Mouse (Mus musculus) stomach, embryonic 15.5 days (tissue): Measurements from ENCODE around the gene Ugt1a10. TPM values are rescaled to one million over a fixed set of nuclear protein-coding genes. Genes with fewer than 3 reads are reported as not detected.
"Not testable (repeated sequence)": the region's sequence is repeated elsewhere in the genome, so short reads cannot be mapped to it uniquely, and the experiment has no call there.

ENCODE experiments used
- ATAC-seq: fragments of 200-750 bp; cut with Nextera tagmentation; 2 replicates; pipeline ENCODE4 v1.8.0; 2017; ENCODE audit warnings: low read depth, moderate number of reproducible peaks, moderate TSS enrichment; ENCODE audit not compliant: insufficient read depth, low FRiP score
- H3K27ac ChIP-seq: fragments of 300-500 bp; sonication (generic); 2 replicates; pipeline ENCODE4 v1.5.1; 2015; ENCODE audit warnings: mild to moderate bottlenecking, inconsistent platforms
- H3K27me3 ChIP-seq: fragments of 300-500 bp; sonication (generic); replicated peaks from 2 replicates; pipeline ENCODE4 v1.6.1; 2015; ENCODE audit warnings: inconsistent platforms
- H3K36me3 ChIP-seq: fragments of 300-500 bp; sonication (generic); 2 replicates; pipeline ENCODE4 v1.6.1; 2015; ENCODE audit warnings: inconsistent platforms
- H3K4me1 ChIP-seq: fragments of 300-500 bp; sonication (generic); 2 replicates; pipeline ENCODE4 v1.6.1; 2015; ENCODE audit warnings: inconsistent platforms
- H3K4me2 ChIP-seq: fragments of 300-500 bp; sonication (generic); 2 replicates; pipeline ENCODE4 v1.6.1; 2015; ENCODE audit warnings: mild to moderate bottlenecking, inconsistent platforms
- H3K4me3 ChIP-seq: fragments of 300-500 bp; sonication (generic); replicated peaks from 2 replicates; pipeline ENCODE4 v1.5.1; 2015; ENCODE audit warnings: inconsistent platforms
- H3K9ac ChIP-seq: fragments of 300-500 bp; sonication (generic); 2 replicates; pipeline ENCODE4 v1.6.1; 2015; ENCODE audit warnings: inconsistent platforms
- H3K9me3 ChIP-seq: fragments of 300-500 bp; sonication (generic); 2 replicates; pipeline ENCODE4 v1.6.1; 2016; ENCODE audit warnings: inconsistent platforms
- WGBS: fragments of 180-500 bp; shearing (Covaris S2); methylation state at CpG from one replicate; pipeline ENCODE4 v1.1.7; 2015; 5-methylcytosine and 5-hydroxymethylcytosine counted together
- polyA plus RNA-seq: library from polyadenylated mRNA; unstranded; fragments of >200 nt; fragmentation: Nextera tagmentation; extraction: Ambion mirVana; gene quantifications from 2 replicates; pipeline ENCODE4 v1.2.1, GENCODE M21; 2015

Ugt1a10 gene
- polyA plus RNA-seq, 1 experiment from 2014 or later, result not detected

DNA sequence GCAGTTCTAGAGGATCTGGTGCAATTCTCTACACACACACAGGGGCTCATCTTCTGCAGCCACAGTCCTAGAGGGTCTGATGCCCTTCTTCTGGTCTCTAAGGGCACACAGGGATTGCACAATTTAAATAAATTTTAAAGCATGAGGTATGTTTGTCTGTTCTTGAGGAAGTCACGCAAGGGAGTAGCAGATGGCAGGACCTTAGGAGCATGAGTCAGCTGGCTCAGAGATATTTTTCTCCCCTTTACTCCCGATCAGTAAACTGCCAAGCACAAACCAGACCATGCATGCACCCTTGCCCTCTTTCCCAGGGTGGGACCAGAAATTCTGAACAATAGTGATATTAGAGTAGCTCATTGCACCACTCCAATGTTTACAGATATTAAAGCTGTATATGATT, 103.2 kb downstream of the Ugt1a10 start:
- WGBS, result 59% methylated on average over 2 of the region's 2 CpGs
- Histone ChIP-seq H3K27me3 (no peaks in the 10 kb centered on the region), H3K9me3 (no peaks in the 10 kb centered on the region), H3K27ac (no peak overlapping the region), H3K36me3 (no peaks in the 10 kb centered on the region), H3K4me2 (no peak overlapping the region), H3K9ac (no peak overlapping the region), H3K4me3 (no peak overlapping the region), H3K4me1 (no peaks in the 10 kb centered on the region)
- no peak for ATAC-seq

DNA sequence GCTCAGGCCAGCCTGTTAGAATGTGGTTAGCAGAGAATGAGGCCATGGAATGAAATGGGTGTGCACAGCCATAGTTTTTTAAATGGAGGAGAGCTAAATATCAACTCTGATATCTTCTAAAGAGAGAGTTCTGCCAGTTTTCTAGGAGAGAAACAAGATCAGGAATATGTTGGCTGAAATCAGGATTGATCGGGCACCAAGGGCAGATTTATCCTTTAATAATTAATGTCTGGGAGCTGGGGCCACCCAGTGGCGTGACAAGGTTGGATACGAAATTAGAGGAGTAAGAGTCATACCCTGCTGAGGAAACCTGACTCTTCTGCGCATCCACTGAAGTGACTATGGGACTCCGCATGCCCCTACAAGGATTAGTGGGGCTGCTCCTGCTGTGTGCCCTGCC, 110.5 kb downstream of the Ugt1a10 start, which contains the start of gene Ugt1a5:
Gene Ugt1a5, plus strand, starts transcription at position 302 of the 400 bp plus-strand sequence.
- no peak within 1 kb of the TSS for H3K27ac ChIP-seq
- no peaks in the 10 kb centered on the region for H3K9me3 ChIP-seq
- H3K27me3 ChIP-seq, result no peaks in the 10 kb centered on the region
- no peaks in the 10 kb centered on the region for H3K36me3 ChIP-seq
- ATAC-seq, result no peak
- no peak within 1 kb of the TSS for H3K4me2 ChIP-seq
- no peak within 1 kb of the TSS for H3K9ac ChIP-seq
- H3K4me3 ChIP-seq, result no peak within 1 kb of the TSS
- 76% methylated on average over 5 of the region's 5 CpGs for WGBS
- H3K4me1 ChIP-seq, result no peaks in the 10 kb centered on the region

DNA sequence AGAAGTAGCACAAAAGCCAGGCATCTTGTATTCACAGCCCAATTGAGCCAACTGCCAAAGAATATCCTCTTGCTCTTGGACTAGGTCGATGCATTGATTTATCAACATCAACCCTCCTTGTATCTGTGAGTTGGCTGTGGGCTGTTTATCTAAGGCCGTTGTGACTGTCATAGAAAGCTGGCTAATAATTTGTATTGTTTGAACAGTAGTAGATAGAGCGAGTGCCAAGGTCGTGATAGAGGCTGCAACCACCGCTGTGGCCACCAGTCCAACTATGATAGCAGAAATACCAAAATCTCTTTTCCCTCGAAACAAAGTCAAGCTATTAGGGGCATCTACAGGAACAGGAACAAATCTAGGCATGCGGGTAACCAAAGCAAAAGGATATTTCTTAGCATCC, 117.0 kb downstream of the Ugt1a10 start:
- not testable (repeated sequence) for H3K9ac ChIP-seq, H3K27me3 ChIP-seq, H3K27ac ChIP-seq, H3K4me2 ChIP-seq, H3K9me3 ChIP-seq, H3K4me1 ChIP-seq, H3K4me3 ChIP-seq, H3K36me3 ChIP-seq, ATAC-seq
- WGBS, result 73% methylated on average over 6 of the region's 7 CpGs

DNA sequence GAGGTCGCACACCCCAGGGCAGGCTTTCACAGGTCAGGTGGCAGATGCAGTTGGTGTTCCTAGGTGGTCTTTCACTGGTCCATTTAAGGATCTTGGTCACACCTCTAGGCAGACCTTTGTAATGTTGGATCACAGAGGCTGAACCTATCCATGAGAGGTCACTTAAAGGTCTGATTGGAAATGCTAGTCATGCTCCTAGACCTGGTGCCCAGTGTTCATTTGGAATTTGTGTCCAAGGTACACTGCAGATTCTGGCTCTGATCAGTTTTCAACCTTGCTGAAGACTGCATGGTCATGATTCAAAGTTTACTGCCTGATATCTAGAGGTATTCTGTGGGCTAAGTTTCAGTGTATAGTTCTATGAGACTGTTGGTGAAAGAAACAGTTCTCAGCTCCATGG, 124.5 kb downstream of the Ugt1a10 start:
- Histone ChIP-seq H3K27ac (no peak overlapping the region), H3K4me3 (no peak overlapping the region), H3K4me2 (no peak overlapping the region), H3K9ac (no peak overlapping the region), H3K9me3 (no peaks in the 10 kb centered on the region), H3K36me3 (no peaks in the 10 kb centered on the region), H3K27me3 (no peaks in the 10 kb centered on the region), H3K4me1 (no peaks in the 10 kb centered on the region)
- no peak for ATAC-seq
- 83% methylated on average over 1 of the region's 1 CpGs for WGBS

DNA sequence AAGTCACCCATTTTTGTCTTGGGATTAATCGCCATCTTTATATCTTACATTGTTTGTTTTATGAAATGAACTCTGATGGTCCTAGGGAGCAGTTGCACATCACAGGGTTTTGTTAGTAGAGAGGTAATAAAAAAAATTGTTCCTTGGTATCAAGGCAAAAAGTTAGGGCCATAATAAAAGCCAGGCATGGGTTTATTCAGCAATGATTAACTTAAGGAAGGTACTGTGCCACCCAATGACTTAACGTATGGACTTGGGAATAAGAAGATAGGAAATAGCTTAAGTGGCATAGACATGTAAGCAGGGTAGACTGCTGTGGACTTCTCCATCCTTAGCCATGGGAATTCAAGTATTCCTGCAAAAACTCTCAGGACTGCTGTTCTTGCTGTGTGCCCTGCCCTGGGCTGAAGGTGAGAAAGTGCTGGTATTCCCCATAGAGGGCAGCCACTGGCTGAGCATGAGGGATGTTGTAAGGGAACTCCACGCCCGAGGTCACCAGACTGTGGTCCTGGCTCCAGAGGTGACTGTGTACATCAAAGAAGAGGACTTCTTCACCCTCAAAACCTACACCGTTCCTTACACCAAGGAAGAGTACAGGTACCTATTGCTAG, 131.2 kb downstream of the Ugt1a10 start:
- Histone ChIP-seq H3K9ac (no peak overlapping the region), H3K4me3 (no peak overlapping the region), H3K27ac (no peak overlapping the region), H3K36me3 (no peaks in the 10 kb centered on the region), H3K4me1 (no peaks in the 10 kb centered on the region), H3K4me2 (no peak overlapping the region), H3K27me3 (no peaks in the 10 kb centered on the region), H3K9me3 (no peaks in the 10 kb centered on the region)
- no peak for ATAC-seq
- 82% methylated on average over 5 of the region's 5 CpGs for WGBS

DNA sequence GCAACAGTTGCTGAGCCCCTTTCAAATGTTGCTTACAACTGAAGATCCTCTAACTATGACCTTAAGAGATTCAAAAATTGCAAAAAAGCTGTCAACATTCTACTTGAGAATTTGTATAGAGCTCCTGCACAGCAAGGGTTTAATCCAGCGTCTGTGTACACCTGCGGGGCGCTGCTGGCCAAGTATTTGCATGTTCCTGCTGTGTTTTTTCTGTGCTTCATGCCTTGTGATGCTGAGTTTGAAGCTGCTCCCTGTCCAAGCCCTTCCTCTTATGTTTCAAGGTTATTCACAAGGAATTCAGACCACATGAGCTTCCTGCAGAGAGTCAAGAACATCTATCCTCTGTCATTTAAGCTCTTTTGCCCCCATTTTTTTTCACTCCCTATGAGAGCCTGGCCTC, 136.9 kb downstream of the Ugt1a10 start:
- Histone ChIP-seq H3K4me1 (no peaks in the 10 kb centered on the region), H3K4me3 (no peak overlapping the region), H3K27ac (no peak overlapping the region), H3K4me2 (no peak overlapping the region), H3K36me3 (no peaks in the 10 kb centered on the region), H3K9me3 (no peaks in the 10 kb centered on the region), H3K9ac (no peak overlapping the region), H3K27me3 (no peaks in the 10 kb centered on the region)
- no peak for ATAC-seq
- 75% methylated on average over 3 of the region's 3 CpGs for WGBS

DNA sequence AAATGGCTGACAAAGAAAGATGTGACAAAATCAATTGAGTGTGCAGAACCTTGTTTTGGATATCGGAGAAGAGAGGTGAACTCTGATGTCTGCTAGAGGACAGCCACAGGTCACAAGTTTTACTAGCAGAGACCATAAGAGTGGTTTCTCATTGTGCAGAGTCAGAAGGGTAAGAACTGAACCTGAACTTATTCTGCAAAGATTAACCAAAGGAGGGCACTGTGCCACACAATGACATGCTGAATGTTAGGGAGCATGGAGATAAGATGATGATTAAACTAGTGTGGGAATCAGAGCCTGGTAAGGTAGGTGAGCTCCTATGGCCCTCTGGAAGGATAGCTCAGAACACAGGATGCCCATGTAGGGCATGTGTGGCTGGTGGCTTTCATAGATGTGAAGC, 140.5 kb downstream of the Ugt1a10 start:
- Histone ChIP-seq H3K27me3 (no peaks in the 10 kb centered on the region), H3K4me2 (no peak overlapping the region), H3K9ac (no peak overlapping the region), H3K27ac (no peak overlapping the region), H3K4me1 (no peaks in the 10 kb centered on the region), H3K36me3 (no peaks in the 10 kb centered on the region), H3K4me3 (no peak overlapping the region), H3K9me3 (no peaks in the 10 kb centered on the region)
- WGBS, result 82% methylated on average over 1 of the region's 1 CpGs
- no peak for ATAC-seq

DNA sequence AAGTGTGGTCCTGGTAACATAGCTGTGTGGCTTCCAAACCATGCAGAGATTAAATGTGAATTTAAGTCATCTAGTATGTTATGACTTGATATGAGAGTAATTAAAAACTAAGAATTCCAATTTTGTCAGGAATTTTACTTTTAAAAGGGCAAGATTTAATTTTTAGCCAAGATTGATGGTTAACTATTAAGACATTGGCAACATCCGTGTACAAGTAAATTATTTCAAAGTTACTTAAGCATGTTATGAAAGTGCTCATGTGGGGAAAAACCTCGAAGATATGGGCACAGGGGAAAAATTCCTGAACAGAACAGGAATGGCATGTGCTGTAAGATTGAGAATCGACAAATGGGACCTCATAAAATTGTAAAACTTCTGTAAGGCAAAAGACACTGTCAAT, 142.3 kb downstream of the Ugt1a10 start:
- Histone ChIP-seq H3K9me3 (no peaks in the 10 kb centered on the region), H3K4me1 (no peaks in the 10 kb centered on the region), H3K36me3 (no peaks in the 10 kb centered on the region), H3K9ac (no peak overlapping the region), H3K4me2 (no peak overlapping the region), H3K27ac (no peak overlapping the region), H3K27me3 (no peaks in the 10 kb centered on the region), H3K4me3 (no peak overlapping the region)
- WGBS, result 74% methylated on average over 3 of the region's 3 CpGs
- ATAC-seq, result no peak

DNA sequence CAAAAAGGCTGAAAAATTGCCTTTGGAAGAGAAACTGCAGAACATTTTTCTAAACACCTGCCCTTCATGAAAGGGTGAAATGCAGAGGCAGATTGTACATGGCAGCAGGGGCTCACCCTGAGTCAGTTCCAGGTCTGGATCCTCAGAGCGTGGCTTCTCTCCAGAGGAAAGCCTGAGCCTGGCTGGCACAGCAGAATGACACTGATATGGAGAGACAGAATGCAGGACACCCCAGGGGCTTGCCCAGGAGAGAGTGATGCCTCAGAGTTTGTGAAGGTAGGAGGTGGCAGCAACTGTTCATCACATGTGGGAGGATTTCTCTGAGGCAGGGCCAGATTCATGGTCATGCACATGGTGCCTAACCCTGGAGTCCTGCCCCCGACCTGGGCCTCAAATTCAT, 144.8 kb downstream of the Ugt1a10 start:
- Histone ChIP-seq H3K9ac (no peak overlapping the region), H3K36me3 (no peaks in the 10 kb centered on the region), H3K4me1 (0 out of 2 replicates have a peak, but pooled peaks cover under 1% of the 10 kb centered on the region), H3K4me2 (no peak overlapping the region), H3K27ac (no peak overlapping the region), H3K27me3 (no peaks in the 10 kb centered on the region), H3K4me3 (no peak overlapping the region), H3K9me3 (no peaks in the 10 kb centered on the region)
- 69% methylated on average over 2 of the region's 2 CpGs for WGBS
- no peak for ATAC-seq

DNA sequence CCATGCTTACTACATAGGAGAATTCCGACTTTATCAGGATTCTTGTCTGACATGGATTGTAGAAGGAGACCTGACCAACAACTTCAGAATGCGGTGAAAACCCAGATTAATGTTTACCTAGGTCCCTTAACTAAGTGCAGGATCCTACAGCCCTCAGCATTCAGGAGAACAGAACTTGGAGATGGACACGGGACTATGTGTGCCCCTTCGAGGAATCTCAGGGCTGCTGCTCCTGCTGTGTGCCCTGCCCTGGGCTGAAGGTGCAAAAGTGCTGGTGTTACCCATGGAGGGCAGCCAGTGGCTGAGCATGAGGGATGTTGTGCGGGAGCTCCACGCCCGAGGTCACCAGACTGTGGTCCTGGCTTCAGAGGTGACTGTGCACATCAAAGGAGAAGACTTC, 145.3 kb downstream of the Ugt1a10 start, which contains the start of gene Ugt1a2:
Gene Ugt1a2, plus strand, starts transcription at position 146 of the 400 bp plus-strand sequence.
- Histone ChIP-seq H3K27ac (no peak within 1 kb of the TSS), H3K9ac (no peak within 1 kb of the TSS), H3K4me3 (no peak within 1 kb of the TSS), H3K27me3 (no peaks in the 10 kb centered on the region), H3K4me2 (no peak within 1 kb of the TSS), H3K36me3 (no peaks in the 10 kb centered on the region), H3K4me1 (peaks cover 5% of the 10 kb centered on the region; the same call in 1 of the 2 replicates), H3K9me3 (no peaks in the 10 kb centered on the region)
- no peak for ATAC-seq
- 76% methylated on average over 7 of the region's 7 CpGs for WGBS

DNA sequence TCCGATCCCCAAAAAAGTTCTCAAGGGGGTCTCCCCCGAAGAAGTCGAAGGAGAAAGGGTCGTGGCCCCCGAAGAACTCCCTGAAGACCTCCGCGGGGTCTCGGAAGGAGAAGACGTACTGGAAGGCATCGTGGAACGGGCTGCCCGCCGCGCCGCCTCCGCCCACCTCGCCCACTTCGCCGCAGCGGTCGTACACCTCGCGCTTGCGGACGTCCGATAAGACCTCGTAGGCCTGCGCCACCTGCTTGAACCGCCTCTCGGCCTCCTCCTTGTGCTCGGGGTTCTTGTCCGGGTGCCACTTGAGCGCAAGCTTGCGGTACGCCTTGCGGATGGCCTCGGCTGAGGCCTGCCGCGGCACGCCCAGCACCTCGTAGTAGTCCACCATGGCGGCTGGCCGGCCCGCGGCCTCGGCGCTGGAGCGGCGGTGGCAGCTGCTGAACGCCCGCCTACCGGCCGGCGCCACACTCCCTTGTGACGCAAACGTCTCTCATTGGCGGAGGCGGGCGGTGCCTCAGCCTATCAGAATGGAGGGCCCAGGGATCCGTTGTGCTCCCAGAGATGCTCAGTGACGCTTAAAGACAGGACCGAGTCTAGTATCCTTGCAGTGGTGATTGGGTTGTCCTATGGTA, 150.2 kb downstream of the Ugt1a10 start, which contains the start of gene Dnajb3:
Gene Dnajb3, minus strand, starts transcription at position 489 of the 629 bp plus-strand sequence.
- Histone ChIP-seq H3K27ac (no peak within 1 kb of the TSS), H3K9ac (peak within 1 kb of the TSS; percentile 26; the same call in 1 of the 2 replicates), H3K4me1 (peaks cover 5% of the 10 kb centered on the region; the same call in 1 of the 2 replicates), H3K9me3 (no peaks in the 10 kb centered on the region), H3K4me3 (peak within 1 kb of the TSS; percentile 48), H3K36me3 (no peaks in the 10 kb centered on the region), H3K4me2 (peak within 1 kb of the TSS; percentile 86), H3K27me3 (no peaks in the 10 kb centered on the region)
- ATAC-seq, result peak; percentile 93
- WGBS, result 7% methylated on average over 62 of the region's 62 CpGs

DNA sequence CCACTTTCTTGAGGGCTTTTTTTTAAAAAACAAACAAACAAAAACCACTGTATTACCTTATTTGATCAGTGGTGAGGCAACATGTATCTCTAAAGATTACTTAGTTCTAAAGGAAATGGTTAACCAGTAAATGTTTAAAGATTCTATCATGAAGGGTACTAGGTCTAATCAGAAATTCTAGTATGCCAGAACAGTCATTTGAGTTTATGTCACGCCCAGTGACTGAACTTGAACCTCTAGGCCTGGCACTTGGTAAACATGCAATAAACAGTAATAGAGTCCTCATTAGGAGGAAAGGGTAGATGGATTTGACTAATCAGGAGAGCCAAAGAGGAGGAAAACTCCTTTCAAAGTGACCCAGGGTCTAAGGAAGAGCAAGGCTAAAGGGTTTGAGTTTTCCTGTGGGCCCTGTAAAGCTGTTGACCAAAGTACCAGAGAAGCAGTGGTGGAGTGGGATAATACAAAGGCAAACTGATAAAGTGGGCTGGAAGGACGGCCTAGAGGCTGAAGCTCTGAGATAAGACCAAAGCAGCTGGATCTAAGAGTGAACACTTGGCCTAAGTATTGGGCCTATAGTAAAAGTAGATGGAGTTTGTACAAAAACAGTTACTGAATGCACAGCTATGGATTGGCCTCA, 151.8 kb downstream of the Ugt1a10 start:
- Histone ChIP-seq H3K4me2 (no peak overlapping the region), H3K4me3 (no peak overlapping the region), H3K4me1 (peaks cover 5% of the 10 kb centered on the region; the same call in 1 of the 2 replicates), H3K9me3 (no peaks in the 10 kb centered on the region), H3K9ac (no peak overlapping the region), H3K27me3 (no peaks in the 10 kb centered on the region), H3K27ac (no peak overlapping the region), H3K36me3 (no peaks in the 10 kb centered on the region)
- 67% methylated on average over 2 of the region's 2 CpGs for WGBS
- peak; percentile 72; the same call in 1 of the 2 replicates for ATAC-seq
